Mouse (Mus musculus) liver, postnatal 0 days (tissue): ENCODE measurements around the gene Maff.

Experiments
- CTCF ChIP-seq: sonication (generic); IDR thresholded peaks from 2 replicates; pipeline ENCODE4 v1.5.1; 2016; ENCODE audit warnings: antibody characterized with exemption, low read depth
- EP300 ChIP-seq: IDR thresholded peaks from 2 replicates; pipeline ENCODE4 v1.6.1; 2016; ENCODE audit warnings: antibody characterized with exemption, low read depth, mild to moderate bottlenecking

- TF ChIP-seq CTCF (no peak), EP300 (no peak)
These were observed 14.6 kb downstream of the Maff start for GRCm38 (mm10) chr15:79361023-79361422.
